Mouse (Mus musculus) midbrain, embryonic 11.5 days (tissue): ENCODE results near the gene Syn2. TPM values are rescaled to one million over a fixed set of nuclear protein-coding genes. Genes with fewer than 3 reads are reported as not detected.

Experiments
- microRNA-seq: library from miRNA; unstranded; fragments of <30 nt; microRNA quantifications from one replicate; pipeline ENCODE4, GENCODE M21; 2017
- polyA plus RNA-seq: library from polyadenylated mRNA; unstranded; fragments of >200 nt; fragmentation: Nextera tagmentation; extraction: Ambion mirVana; gene quantifications from 2 replicates; pipeline ENCODE4 v1.2.1, GENCODE M21; 2014

The Syn2 gene
- polyA plus RNA-seq, 1 experiment from 2014 or later = 2.7 TPM

Small RNA genes within 50 kb of the gene (microRNA-seq; reads per million reads assigned to microRNA genes)
- gene Gm24767 = not detected

Other genes with a start within 250 kb of the Syn2 start
- gene Vgll4, start 164.9 kb upstream of the Syn2 start, polyA plus RNA-seq = 48.6 and 54.8 TPM in 2 replicates
- 71.2 and 76.9 TPM in 2 replicates for gene Tamm41, start 97.0 kb upstream of the Syn2 start, polyA plus RNA-seq
- gene Gm17482, start 92.4 kb downstream of the Syn2 start, polyA plus RNA-seq = not detected in 2 replicates
- 0.05 and 0.06 TPM in 2 replicates for gene Timp4, start 117.3 kb downstream of the Syn2 start, polyA plus RNA-seq
- 0.22 and 0.29 TPM in 2 replicates for gene Pparg, start 226.0 kb downstream of the Syn2 start, polyA plus RNA-seq